Mouse (Mus musculus) small intestine, adult 2 months (tissue): Measurements from ENCODE around the gene Pdzk1.

ENCODE experiments used
- CTCF ChIP-seq: fragments of 200-500 bp; IDR thresholded peaks from 2 replicates; pipeline ENCODE4 v1.5.1; 2012; ENCODE audit warnings: low read depth, mild to moderate bottlenecking, control low read depth, inconsistent platforms, low read length, moderate library complexity, mixed read lengths; ENCODE audit not compliant: insufficient replicate concordance, insufficient read length; ENCODE audit errors: extremely low read depth
- POLR2A ChIP-seq: fragments of 200-500 bp; IDR thresholded peaks from 2 replicates; pipeline ENCODE4 v1.6.1; 2012; ENCODE audit warnings: low read depth, mild to moderate bottlenecking, control low read depth, inconsistent platforms, low read length, moderate library complexity

GRCm38 (mm10) chr3:96782236-96782635, 46.8 kb upstream of the Pdzk1 start:
- TF ChIP-seq POLR2A (no peak), CTCF (no peak)
